Comparison of ENCODE assay signal across 21 mouse cellular contexts in genomic region chr1:172697422-172697821, GRCm38 (mm10). TPM values are rescaled to one million over a fixed set of nuclear protein-coding genes. Genes with fewer than 3 reads are reported as not detected.
"Had no signal": no experiment of that assay in that cellular context is flagged by ENCODE, and none has a peak within 500 bp of the region (broad histone marks: within the 10 kb centered on the region; RNA-seq: fewer than 3 reads in every experiment).

No protein-coding gene starts in this region.

- ATAC-seq: lung, postnatal 0 days; midbrain, embryonic 13.5 days; midbrain, embryonic 15.5 days had no signal

- H3K4me2 ChIP-seq: lung, embryonic 15.5 days; midbrain, embryonic 11.5 days; midbrain, embryonic 13.5 days; midbrain, embryonic 15.5 days; neural tube, embryonic 12.5 days; stomach, embryonic 15.5 days had no signal

- H3K9me3 ChIP-seq: lung, embryonic 15.5 days; megakaryocyte, embryonic 14.5 days; midbrain, embryonic 15.5 days; neural tube, embryonic 12.5 days; stomach, embryonic 15.5 days had no signal

- H3K27ac ChIP-seq: lung, embryonic 15.5 days; macrophage; midbrain, embryonic 13.5 days; midbrain, embryonic 15.5 days; neural tube, embryonic 12.5 days; stomach, embryonic 15.5 days; stomach, postnatal 0 days had no signal

- H3K36me3 ChIP-seq: lung, embryonic 15.5 days; midbrain, embryonic 13.5 days; midbrain, embryonic 15.5 days; neural tube, embryonic 12.5 days; stomach, embryonic 15.5 days had no signal

- H3K9ac ChIP-seq: lung, embryonic 15.5 days; midbrain, embryonic 13.5 days; midbrain, embryonic 15.5 days; neural tube, embryonic 12.5 days; stomach, embryonic 15.5 days had no signal

- H3K27me3 ChIP-seq: lung, embryonic 15.5 days; megakaryocyte, embryonic 14.5 days; midbrain, embryonic 13.5 days; midbrain, embryonic 15.5 days; neural tube, embryonic 12.5 days; stomach, embryonic 15.5 days had no signal

- H3K4me3 ChIP-seq: lung, embryonic 15.5 days; megakaryocyte, embryonic 14.5 days; midbrain, embryonic 13.5 days; midbrain, embryonic 15.5 days; neural tube, embryonic 12.5 days; stomach, embryonic 15.5 days had no signal

- DNase-seq: lung, postnatal 14 days; lung, postnatal 36 days; right cerebral cortex, postnatal 14 days; thymus, adult 2 months; thymus, postnatal 25 days; thymus, postnatal 4 days had no signal

- H3K4me1 ChIP-seq: lung, embryonic 15.5 days; megakaryocyte, embryonic 14.5 days; midbrain, embryonic 13.5 days; midbrain, embryonic 15.5 days; neural tube, embryonic 12.5 days; stomach, embryonic 15.5 days had no signal

RNA-seq across cellular contexts. Expression of gene Crp, which starts 0.4 kb away (rescaled TPM):
- total RNA-seq: megakaryocyte progenitor cell, adult 5-6 weeks; midbrain, postnatal 0 days; monocyte, adult 5-6 weeks; neutrophil, adult 5-6 weeks had no signal
- polyA plus RNA-seq: macrophage; midbrain, embryonic 11.5 days; midbrain, embryonic 13.5 days; midbrain, embryonic 15.5 days; midbrain, postnatal 0 days; urinary bladder, adult 2 months had no signal
